ENCODE assay signal across 8 mouse cellular contexts in genomic region chr15:10713626-10714316, GRCm38 (mm10). TPM values are rescaled to one million over a fixed set of nuclear protein-coding genes. Genes with fewer than 3 reads are reported as not detected.
A peak's percentile ranks its signal among the peaks of the same experiment; 100 is the strongest.
DNase-seq lines count a peak whose midpoint lies in the region; ATAC-seq and TF ChIP-seq lines count a peak whose summit lies in the region.

No protein-coding gene starts in this region.

- peak overlapping the region; percentile 99 for H3K4me2 ChIP-seq in forebrain, embryonic 15.5 days (replicated peaks)
- peak overlapping the region; percentile 98 for H3K4me2 ChIP-seq in intestine, postnatal 0 days (replicated peaks; ENCODE audit: low read depth)
- H3K4me2 ChIP-seq in stomach, postnatal 0 days (replicated peaks; ENCODE audit: low read depth): peak overlapping the region; percentile 92

- peaks cover 36% of the 10 kb centered on the region for H3K4me1 ChIP-seq in forebrain, embryonic 15.5 days
- H3K4me1 ChIP-seq in intestine, postnatal 0 days (replicated peaks; ENCODE audit: control insufficient read depth, insufficient read depth, low read length): peaks cover 10% of the 10 kb centered on the region
- no peaks in the 10 kb centered on the region for H3K4me1 ChIP-seq in stomach, postnatal 0 days (replicated peaks; ENCODE audit: control insufficient read depth, insufficient read depth)

- intact Hi-C loops in left cerebral cortex, postnatal 36 days (cut with DNase I): loop anchor here (10.0 kb wide), 1 partner anchor 209 kb away; no protein-coding TSS in a partner anchor

- H3K4me3 ChIP-seq in layer of hippocampus, adult 2 months: peak overlapping the region; percentile 72
- H3K4me3 ChIP-seq in forebrain, embryonic 15.5 days: peak overlapping the region; percentile 95
- H3K4me3 ChIP-seq in intestine, postnatal 0 days (ENCODE audit: low read depth, low read length): peak overlapping the region; percentile 83
- H3K4me3 ChIP-seq in stomach, postnatal 0 days (ENCODE audit: low read depth, low read length): peak overlapping the region; percentile 76

- no peak for TF ChIP-seq CTCF in layer of hippocampus, adult 2 months (conservative IDR thresholded peaks at IDR 0.05)
- no peak for TF ChIP-seq CTCF in intestine, postnatal 0 days (IDR thresholded peaks at IDR 0.05; ENCODE audit: low read depth)
- no peak for TF ChIP-seq CTCF in stomach, postnatal 0 days (IDR thresholded peaks at IDR 0.05; ENCODE audit: low read depth)

- H3K27me3 ChIP-seq in forebrain, embryonic 15.5 days: no peaks in the 10 kb centered on the region
- H3K27me3 ChIP-seq in intestine, postnatal 0 days (replicated peaks; ENCODE audit: control insufficient read depth, insufficient read depth, low read length): no peaks in the 10 kb centered on the region
- no peaks in the 10 kb centered on the region for H3K27me3 ChIP-seq in stomach, postnatal 0 days (ENCODE audit: control insufficient read depth, insufficient read depth, low read length)

- peak overlapping the region; percentile 93 for H3K9ac ChIP-seq in forebrain, embryonic 15.5 days (replicated peaks)
- peak overlapping the region; percentile 73 for H3K9ac ChIP-seq in intestine, postnatal 0 days (ENCODE audit: low read depth, low read length)
- H3K9ac ChIP-seq in stomach, postnatal 0 days (ENCODE audit: low read length): peak overlapping the region; percentile 77

- H3K9me3 ChIP-seq in forebrain, embryonic 15.5 days: no peaks in the 10 kb centered on the region
- 0 out of 2 replicates have a peak, but pooled peaks cover 4% of the 10 kb centered on the region for H3K9me3 ChIP-seq in intestine, postnatal 0 days (ENCODE audit: control insufficient read depth)
- H3K9me3 ChIP-seq in stomach, postnatal 0 days (ENCODE audit: control insufficient read depth, low read length): 0 out of 2 replicates have a peak, but pooled peaks cover 3% of the 10 kb centered on the region

- no peak for TF ChIP-seq EP300 in stomach, postnatal 0 days (optimal IDR thresholded peaks at IDR 0.05)

- peak; percentile 70 for ATAC-seq in forebrain, embryonic 15.5 days (replicated peaks)
- ATAC-seq in intestine, postnatal 0 days: peak; percentile 14; the same call in 1 of the 2 replicates
- ATAC-seq in stomach, postnatal 0 days (ENCODE audit: low FRiP score, low TSS enrichment): peak; percentile 6

- under 1% methylated on average over 35 of the region's 35 CpGs for WGBS in forebrain, embryonic 15.5 days
- whole genome bisulfite sequencing in intestine, postnatal 0 days: 1% methylated on average over 35 of the region's 35 CpGs
- WGBS in stomach, postnatal 0 days: 3% methylated on average over 30 of the region's 35 CpGs

- H3K27ac ChIP-seq in layer of hippocampus, adult 2 months: peak overlapping the region; percentile 43
- H3K27ac ChIP-seq in forebrain, embryonic 15.5 days (replicated peaks): peak overlapping the region; percentile 80
- peak overlapping the region; percentile 70 for H3K27ac ChIP-seq in intestine, postnatal 0 days (ENCODE audit: low read depth, low read length)
- peak overlapping the region; percentile 77 for H3K27ac ChIP-seq in stomach, postnatal 0 days (replicated peaks)

- no peaks in the 10 kb centered on the region for H3K36me3 ChIP-seq in forebrain, embryonic 15.5 days
- no peaks in the 10 kb centered on the region for H3K36me3 ChIP-seq in intestine, postnatal 0 days (ENCODE audit: control insufficient read depth, insufficient read depth)
- no peaks in the 10 kb centered on the region for H3K36me3 ChIP-seq in stomach, postnatal 0 days (ENCODE audit: control insufficient read depth, insufficient read depth, low read length)

- DNase-seq in layer of hippocampus, adult 2 months (ENCODE audit: low spot score in 2 of 2): no peak
- DNase-seq in layer of hippocampus, postnatal 36 days: no peak
- peak; percentile 22 for DNase-seq in adrenal gland, postnatal 25 days
- DNase-seq in lung, postnatal 4 days: peak; percentile 43 to 44
- no peak for DNase-seq in stomach, postnatal 0 days (ENCODE audit: low spot score)
- no peak for DNase-seq in left cerebral cortex, postnatal 36 days (ENCODE audit: low spot score in 2 of 2)

RNA-seq across cellular contexts. Expression of gene Rai14, which starts 0.7 kb away (rescaled TPM):
- 1 to 10 TPM; 4.1 to 4.4 TPM for total RNA-seq in layer of hippocampus, adult 2 months (2021)
- total RNA-seq in layer of hippocampus, postnatal 36 days (2021): 1 to 10 TPM; 4.8 to 5.6 TPM
- 23.6 and 25.7 TPM in 2 replicates for total RNA-seq in adrenal gland, postnatal 25 days (2021)
- polyA plus RNA-seq in forebrain, embryonic 15.5 days (2015; fragmentation: Nextera tagmentation; extraction: Ambion mirVana): 37.4 and 38.2 TPM in 2 replicates
- 6.2 and 6.9 TPM in 2 replicates for polyA plus RNA-seq in intestine, postnatal 0 days (2015; fragmentation: Nextera tagmentation; extraction: Ambion mirVana)
- polyA plus RNA-seq in stomach, postnatal 0 days (2015; fragmentation: Nextera tagmentation; extraction: Ambion mirVana): 8.0 and 8.7 TPM in 2 replicates
- 1 to 10 TPM; 8.0 to 10.0 TPM for total RNA-seq in left cerebral cortex, postnatal 36 days (2021)

Comparison
In these comparisons a context has a peak if more than half of its experiments do, and no peak if none do; other contexts are left out.
1. DNase-seq: peak in adrenal gland, postnatal 25 days (single experiment) and lung, postnatal 4 days (2 of 2); none in layer of hippocampus, adult 2 months (0 of 2), layer of hippocampus, postnatal 36 days (0 of 2), stomach, postnatal 0 days (single experiment) and left cerebral cortex, postnatal 36 days (0 of 2).
2. ATAC-seq: peak in every context shown above with its lines; median percentile 70 in forebrain, embryonic 15.5 days; 14 in intestine, postnatal 0 days; 6 in stomach, postnatal 0 days.
3. Peak in every context shown above with its lines, with median percentiles within 50 percentile points of each other: H3K27ac ChIP-seq, H3K4me3 ChIP-seq, H3K4me2 ChIP-seq and H3K9ac ChIP-seq.